Mouse (Mus musculus) hindbrain, embryonic 12.5 days (tissue): ENCODE measurements at regions not wholly inside any gene's neighbourhood (a gene's known extent, or its start where the extent isn't known, plus 50 kb on each side); places are given as distances from the start of the nearest gene placed in this dataset.

Experiments used
- ATAC-seq: fragments of 200-750 bp; cut with Nextera tagmentation; 2 replicates; pipeline ENCODE4 v1.8.0; 2017; ENCODE audit warnings: moderate TSS enrichment; ENCODE audit not compliant: low FRiP score
- H3K27ac ChIP-seq: fragments of 300-500 bp; sonication (generic); 2 replicates; pipeline ENCODE4 v1.5.1; 2016; ENCODE audit warnings: mild to moderate bottlenecking
- H3K27me3 ChIP-seq: fragments of 300-500 bp; sonication (generic); 2 replicates; pipeline ENCODE4 v1.6.1; 2016; ENCODE audit warnings: mild to moderate bottlenecking
- H3K36me3 ChIP-seq: fragments of 300-500 bp; sonication (generic); 2 replicates; pipeline ENCODE4 v1.6.1; 2016; ENCODE audit warnings: mild to moderate bottlenecking
- H3K4me1 ChIP-seq: fragments of 300-500 bp; sonication (generic); 2 replicates; pipeline ENCODE4 v1.6.1; 2016
- H3K4me2 ChIP-seq: fragments of 300-500 bp; sonication (generic); replicated peaks from 2 replicates; pipeline ENCODE4 v1.6.1; 2016; ENCODE audit warnings: mild to moderate bottlenecking
- H3K4me3 ChIP-seq: fragments of 300-500 bp; sonication (generic); 2 replicates; pipeline ENCODE4 v1.5.1; 2016; ENCODE audit warnings: mild to moderate bottlenecking
- H3K9ac ChIP-seq: fragments of 300-500 bp; sonication (generic); 2 replicates; pipeline ENCODE4 v1.6.1; 2016; ENCODE audit warnings: mild to moderate bottlenecking, moderate library complexity
- H3K9me3 ChIP-seq: fragments of 300-500 bp; sonication (generic); replicated peaks from 2 replicates; pipeline ENCODE4 v1.6.1; 2016; ENCODE audit warnings: mild to moderate bottlenecking
- WGBS: fragments of 180-500 bp; shearing (Covaris S2); methylation state at CpG from one replicate; pipeline ENCODE4 v1.1.7; 2016; 5-methylcytosine and 5-hydroxymethylcytosine counted together

DNA sequence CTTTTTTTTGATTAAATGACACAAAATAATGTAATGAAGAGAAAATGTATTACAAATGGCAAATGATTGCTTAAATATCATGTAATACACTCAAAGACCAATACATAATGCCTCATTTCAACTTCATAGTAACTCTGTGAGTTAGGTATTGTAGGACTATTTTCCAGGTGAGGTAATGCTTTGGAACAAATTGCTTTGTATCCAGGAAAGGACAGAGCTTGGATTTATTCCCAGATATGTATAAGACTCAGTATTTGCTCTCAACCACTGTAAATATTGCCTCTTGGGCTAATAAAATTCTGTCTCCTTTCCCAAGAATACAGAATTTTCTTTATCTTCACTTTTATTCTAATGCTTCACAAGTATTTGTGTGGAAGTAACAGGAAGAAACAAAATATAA, 148.2 kb upstream of the Mbnl1 start:
- no peak overlapping the region for H3K4me3 ChIP-seq
- no peaks in the 10 kb centered on the region for H3K27me3 ChIP-seq
- no peak overlapping the region for H3K27ac ChIP-seq
- H3K9me3 ChIP-seq: no peaks in the 10 kb centered on the region
- H3K9ac ChIP-seq: no peak overlapping the region
- no peaks in the 10 kb centered on the region for H3K36me3 ChIP-seq
- no peaks in the 10 kb centered on the region for H3K4me1 ChIP-seq
- ATAC-seq: no peak
- H3K4me2 ChIP-seq: no peak overlapping the region

DNA sequence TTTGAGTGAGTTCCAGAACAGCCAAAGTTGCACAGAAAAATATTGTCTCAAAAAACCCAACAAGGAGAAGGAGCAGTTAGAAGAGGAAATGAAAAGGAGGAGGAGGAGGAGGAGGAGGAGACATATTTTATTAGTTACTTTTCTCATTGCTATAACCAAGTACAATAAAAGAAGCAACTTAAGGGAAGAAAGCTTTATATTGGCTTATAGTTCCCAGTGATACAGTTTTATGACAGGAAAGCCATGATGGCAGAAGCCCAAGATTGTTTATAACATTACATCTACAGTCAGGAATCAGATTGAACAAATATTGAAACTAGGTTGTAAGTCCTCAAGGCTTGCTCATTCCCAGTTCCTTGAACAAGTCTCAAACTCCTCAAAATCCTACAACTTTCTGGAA, 147.7 kb upstream of the Mbnl1 start:
- ATAC-seq: no peak
- Histone ChIP-seq H3K9me3 (no peaks in the 10 kb centered on the region), H3K36me3 (no peaks in the 10 kb centered on the region), H3K4me2 (no peak overlapping the region), H3K27me3 (no peaks in the 10 kb centered on the region), H3K4me1 (no peaks in the 10 kb centered on the region), H3K27ac (no peak overlapping the region), H3K9ac (no peak overlapping the region), H3K4me3 (no peak overlapping the region)

DNA sequence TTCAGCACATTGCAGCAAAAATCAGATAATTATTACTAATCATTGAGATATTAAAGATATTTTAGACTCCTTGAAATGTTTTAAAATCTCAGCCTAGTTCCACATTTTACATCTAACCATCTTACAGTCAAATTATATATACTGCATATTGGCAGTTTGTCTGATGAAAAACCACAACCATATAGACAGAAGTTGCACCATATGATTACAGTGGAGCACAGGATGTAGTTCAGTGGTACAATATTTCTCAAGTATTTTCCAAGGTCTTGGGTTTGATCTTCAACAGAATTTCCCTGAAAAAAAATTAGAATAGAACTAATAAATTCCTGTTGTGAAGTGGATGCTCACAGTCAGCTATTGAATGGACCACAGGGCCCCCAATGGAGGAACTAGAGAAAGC, 140.2 kb upstream of the Mbnl1 start:
- Histone ChIP-seq H3K27ac (no peak overlapping the region), H3K4me2 (no peak overlapping the region), H3K36me3 (no peaks in the 10 kb centered on the region), H3K9me3 (no peaks in the 10 kb centered on the region), H3K4me1 (no peaks in the 10 kb centered on the region), H3K4me3 (no peak overlapping the region), H3K9ac (no peak overlapping the region), H3K27me3 (no peaks in the 10 kb centered on the region)
- ATAC-seq: no peak

- Histone ChIP-seq H3K27me3 (no peaks in the 10 kb centered on the region), H3K9me3 (no peaks in the 10 kb centered on the region), H3K36me3 (no peaks in the 10 kb centered on the region), H3K4me2 (no peak overlapping the region), H3K4me3 (no peak overlapping the region), H3K9ac (no peak overlapping the region), H3K4me1 (no peaks in the 10 kb centered on the region), H3K27ac (no peak overlapping the region)
- 88% methylated on average over 2 of the region's 2 CpGs for WGBS
- no peak for ATAC-seq
Observed at GRCm38 (mm10) chr3:60333669-60334068, 139.0 kb upstream of the Mbnl1 start.

DNA sequence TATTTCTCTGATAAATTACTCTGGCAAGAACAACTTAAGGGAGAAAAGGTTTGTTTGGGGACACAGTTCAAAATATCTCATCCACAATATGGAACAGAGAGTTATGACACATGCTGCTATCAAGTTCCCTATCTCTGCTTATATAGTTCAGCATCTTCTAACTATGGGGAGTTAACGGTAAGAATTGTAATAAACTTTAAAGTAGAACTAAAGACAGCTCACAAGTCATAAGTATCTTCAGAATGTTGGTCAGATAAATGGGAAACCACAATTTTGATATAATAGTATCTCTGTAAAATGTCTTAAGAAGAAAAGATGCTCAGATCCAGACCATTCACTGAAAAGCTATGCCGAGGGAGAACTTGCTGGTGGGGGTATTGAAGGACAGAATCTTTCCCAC, 138.5 kb upstream of the Mbnl1 start:
- H3K9ac ChIP-seq: no peak overlapping the region
- ATAC-seq: no peak
- WGBS: 93% methylated on average over 2 of the region's 2 CpGs

DNA sequence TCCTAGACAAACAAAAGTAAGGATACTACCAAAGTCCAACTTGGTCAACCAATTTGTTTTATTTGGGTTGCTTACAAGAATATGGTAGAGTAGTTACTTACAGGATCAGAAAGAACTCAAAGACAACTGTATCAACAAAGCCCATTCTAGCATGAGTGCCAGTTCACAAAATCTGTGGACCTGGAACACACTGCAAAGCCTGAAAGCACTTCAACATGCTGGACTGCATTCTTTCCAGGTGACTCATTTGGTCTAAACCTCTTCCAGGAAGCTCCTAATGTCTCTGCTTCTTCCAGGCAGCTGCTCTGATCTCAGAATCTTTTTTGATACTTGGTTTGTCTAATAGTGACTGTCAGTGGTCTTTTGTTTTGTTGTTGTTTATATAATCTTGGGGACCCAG, 126.2 kb upstream of the Mbnl1 start:
- no peak for ATAC-seq
- Histone ChIP-seq H3K36me3 (no peaks in the 10 kb centered on the region), H3K4me3 (no peak overlapping the region), H3K9ac (no peak overlapping the region), H3K4me2 (no peak overlapping the region), H3K9me3 (no peaks in the 10 kb centered on the region), H3K4me1 (no peaks in the 10 kb centered on the region), H3K27ac (no peak overlapping the region), H3K27me3 (no peaks in the 10 kb centered on the region)

More for the DNA sequence above, 138.5 kb upstream of the Mbnl1 start:
- Histone ChIP-seq H3K36me3 (no peaks in the 10 kb centered on the region), H3K27ac (no peak overlapping the region), H3K4me1 (no peaks in the 10 kb centered on the region), H3K27me3 (no peaks in the 10 kb centered on the region), H3K4me3 (no peak overlapping the region), H3K4me2 (no peak overlapping the region), H3K9me3 (no peaks in the 10 kb centered on the region)

DNA sequence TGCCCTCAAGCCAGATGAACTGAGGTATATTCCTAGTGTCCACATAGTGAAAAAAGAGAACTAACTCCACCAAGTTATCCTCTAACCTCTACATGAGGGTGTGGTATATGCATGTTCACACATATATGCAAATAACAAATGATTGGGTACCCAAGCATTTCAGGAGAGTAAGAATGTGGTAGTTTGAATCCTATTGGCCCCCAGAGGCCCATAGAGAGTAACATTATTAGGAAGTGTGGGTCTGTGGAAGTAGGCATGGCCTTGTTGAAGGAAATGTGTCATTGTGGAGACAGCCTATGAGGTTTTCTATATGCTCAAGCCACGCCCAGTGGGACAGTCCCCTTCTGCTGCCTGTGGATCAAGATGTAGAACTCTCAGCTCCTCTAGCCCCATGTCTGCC, 125.6 kb upstream of the Mbnl1 start:
- ATAC-seq: no peak
- Histone ChIP-seq H3K9me3 (no peaks in the 10 kb centered on the region), H3K4me2 (no peak overlapping the region), H3K27me3 (no peaks in the 10 kb centered on the region), H3K36me3 (no peaks in the 10 kb centered on the region), H3K4me1 (no peaks in the 10 kb centered on the region), H3K9ac (no peak overlapping the region), H3K27ac (no peak overlapping the region), H3K4me3 (no peak overlapping the region)
- 72% methylated on average over 1 of the region's 1 CpGs for WGBS

GRCm38 (mm10) chr3:60371176-60371965, 101.3 kb upstream of the Mbnl1 start:
- 90% methylated on average over 2 of the region's 2 CpGs for WGBS
- H3K27ac ChIP-seq: no peak overlapping the region
- H3K4me3 ChIP-seq: no peak overlapping the region
- no peaks in the 10 kb centered on the region for H3K36me3 ChIP-seq
- no peak overlapping the region for H3K4me2 ChIP-seq
- ATAC-seq: no peak
- H3K9me3 ChIP-seq: no peaks in the 10 kb centered on the region
- no peaks in the 10 kb centered on the region for H3K27me3 ChIP-seq
- H3K4me1 ChIP-seq: no peaks in the 10 kb centered on the region
- H3K9ac ChIP-seq: no peak overlapping the region

- Histone ChIP-seq H3K27ac (no peak overlapping the region), H3K4me1 (no peaks in the 10 kb centered on the region), H3K9ac (no peak overlapping the region), H3K36me3 (no peaks in the 10 kb centered on the region), H3K9me3 (no peaks in the 10 kb centered on the region), H3K4me3 (no peak overlapping the region), H3K4me2 (no peak overlapping the region), H3K27me3 (no peaks in the 10 kb centered on the region)
- WGBS: 83% methylated on average over 1 of the region's 1 CpGs
- no peak for ATAC-seq
Observed at GRCm38 (mm10) chr3:60373662-60374061, 99.0 kb upstream of the Mbnl1 start.

DNA sequence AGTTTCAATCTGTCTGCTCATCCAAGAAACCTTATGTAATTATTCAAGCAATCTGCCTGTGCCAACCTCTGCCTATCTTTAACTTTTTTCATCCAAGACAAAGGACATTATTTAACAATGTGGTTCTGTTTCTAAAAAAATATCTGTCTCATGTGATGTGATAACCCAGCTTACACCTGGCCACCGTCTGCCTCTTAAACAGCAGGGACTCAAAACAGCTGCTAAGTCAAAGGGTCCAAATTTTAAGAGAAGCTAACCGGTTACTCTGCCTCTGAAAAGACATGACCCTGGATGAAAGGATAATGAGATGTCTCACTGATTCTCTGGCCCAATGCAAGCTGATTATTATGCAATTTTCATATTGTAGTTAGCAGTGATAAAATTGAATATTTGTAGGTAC, 84.0 kb upstream of the Mbnl1 start:
- H3K4me3 ChIP-seq: no peak overlapping the region
- H3K27ac ChIP-seq: no peak overlapping the region
- H3K9ac ChIP-seq: no peak overlapping the region
- no peaks in the 10 kb centered on the region for H3K36me3 ChIP-seq
- no peak for ATAC-seq
- no peaks in the 10 kb centered on the region for H3K9me3 ChIP-seq
- H3K4me2 ChIP-seq: no peak overlapping the region
- H3K27me3 ChIP-seq: no peaks in the 10 kb centered on the region
- no peaks in the 10 kb centered on the region for H3K4me1 ChIP-seq
- WGBS: 76% methylated on average over 2 of the region's 2 CpGs

DNA sequence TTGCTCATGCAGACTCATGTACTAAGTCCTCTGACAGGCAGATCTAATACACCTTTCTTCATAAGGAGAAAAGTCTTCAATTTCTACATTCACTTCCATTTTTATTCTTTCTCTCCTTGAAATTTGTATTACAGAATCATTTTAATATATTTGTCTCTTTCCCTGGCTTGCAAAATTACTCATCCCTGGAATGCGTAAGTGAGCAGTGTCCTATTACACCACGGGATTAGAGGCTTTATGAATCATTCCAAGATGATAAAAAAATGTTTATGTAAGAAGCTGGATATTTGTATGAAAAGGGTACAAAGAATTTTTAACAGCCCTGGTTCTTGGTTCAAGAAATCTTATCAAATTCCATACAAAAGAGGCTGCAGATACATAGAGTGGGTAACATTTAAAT, 83.6 kb upstream of the Mbnl1 start:
- Histone ChIP-seq H3K9me3 (no peaks in the 10 kb centered on the region), H3K27me3 (no peaks in the 10 kb centered on the region), H3K4me2 (no peak overlapping the region), H3K27ac (no peak overlapping the region), H3K9ac (no peak overlapping the region), H3K36me3 (no peaks in the 10 kb centered on the region), H3K4me3 (no peak overlapping the region), H3K4me1 (no peaks in the 10 kb centered on the region)
- no peak for ATAC-seq
- WGBS: 84% methylated on average over 2 of the region's 2 CpGs

- Histone ChIP-seq H3K27ac (no peak overlapping the region), H3K4me1 (no peaks in the 10 kb centered on the region), H3K27me3 (no peaks in the 10 kb centered on the region), H3K4me3 (no peak overlapping the region), H3K4me2 (no peak overlapping the region), H3K36me3 (no peaks in the 10 kb centered on the region), H3K9me3 (no peaks in the 10 kb centered on the region), H3K9ac (no peak overlapping the region)
- 87% methylated on average over 4 of the region's 4 CpGs for whole genome bisulfite sequencing
- ATAC-seq: no peak
Observed at GRCm38 (mm10) chr3:60395299-60395698, 77.3 kb upstream of the Mbnl1 start.

- Histone ChIP-seq H3K36me3 (no peaks in the 10 kb centered on the region), H3K27ac (no peak overlapping the region), H3K4me1 (no peaks in the 10 kb centered on the region), H3K4me3 (no peak overlapping the region), H3K9ac (no peak overlapping the region), H3K9me3 (no peaks in the 10 kb centered on the region), H3K27me3 (no peaks in the 10 kb centered on the region), H3K4me2 (no peak overlapping the region)
- 85% methylated on average over 3 of the region's 3 CpGs for WGBS
- no peak for ATAC-seq
Observed at GRCm38 (mm10) chr3:60396971-60397370, 75.7 kb upstream of the Mbnl1 start.
